Comparison of ENCODE assay signal across 9 mouse cellular contexts in the genomic region with DNA sequence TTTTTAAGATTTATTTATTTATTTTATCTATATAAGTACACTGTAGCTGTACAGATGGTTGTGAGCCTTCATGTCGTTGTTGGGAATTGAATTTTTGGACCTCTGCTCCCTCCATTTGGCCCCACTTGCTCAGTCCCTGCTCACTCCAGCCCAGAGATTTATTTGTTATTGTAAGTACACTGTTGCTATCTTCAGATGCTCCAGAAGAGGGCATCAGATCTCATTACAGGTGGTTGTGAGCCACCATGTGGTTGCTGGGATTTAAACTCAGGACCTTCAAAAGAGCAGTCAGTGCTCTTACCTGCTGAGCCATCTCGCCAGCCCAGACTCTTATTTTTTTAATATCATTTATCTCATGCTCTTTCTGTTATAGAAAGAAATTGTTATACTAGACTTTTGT. TPM values are rescaled to one million over a fixed set of nuclear protein-coding genes. Genes with fewer than 3 reads are reported as not detected.
DNase-seq lines count a peak whose midpoint lies in the region; ATAC-seq and TF ChIP-seq lines count a peak whose summit lies in the region.
"Not testable (repeated sequence)": the region's sequence is repeated elsewhere in the genome, so short reads cannot be mapped to it uniquely, and the experiment has no call there.
"Had no signal": no experiment of that assay in that cellular context is flagged by ENCODE, and none has a peak within 500 bp of the region (broad histone marks: within the 10 kb centered on the region; RNA-seq: fewer than 3 reads in every experiment).

No protein-coding gene starts in this region.

- TF ChIP-seq CTCF in heart, postnatal 0 days (IDR thresholded peaks at IDR 0.05; ENCODE audit: low read depth) = 0 out of 2 replicates have a peak, but pooled peaks have one; percentile 13
- peak; percentile 20; the same call in 1 of the 2 replicates for TF ChIP-seq CTCF in kidney, adult 2 months (conservative IDR thresholded peaks at IDR 0.05; ENCODE audit: insufficient read depth, insufficient read length, low read depth, low read length)
- TF ChIP-seq CTCF in liver, embryonic 14.5 days (IDR thresholded peaks at IDR 0.05; ENCODE audit: low read depth) = peak; percentile 56
- TF ChIP-seq CTCF in midbrain, postnatal 0 days (IDR thresholded peaks at IDR 0.05) = peak; percentile 52

- peak; percentile 55 for DNase-seq in 3T3-L1 (ENCODE audit: low read depth, low spot score)
- peak; percentile 33 for DNase-seq in CD4-positive, CD25-positive, alpha-beta regulatory T cell, adult 2 months (ENCODE audit: low read depth, low spot score)
- DNase-seq in ES-CJ7 (ENCODE audit: low read depth, low spot score) = peak; percentile 75
- DNase-seq in ZHBTc4 (ENCODE audit: low read depth, low spot score) = peak; percentile 69
- DNase-seq in heart, postnatal 0 days (ENCODE audit: low spot score); liver, embryonic 14.5 days (ENCODE audit: low read depth in 3 of 3, low spot score in 3 of 3); midbrain, postnatal 0 days (ENCODE audit: low spot score): not testable (repeated sequence)
- peak; percentile 41 for DNase-seq in kidney, adult 2 months

- not testable (repeated sequence) for H3K4me2 ChIP-seq in heart, postnatal 0 days (ENCODE audit: low read depth, low read length); liver, embryonic 14.5 days (ENCODE audit: low read depth); midbrain, postnatal 0 days (ENCODE audit: low read depth, low read length, poor library complexity, severe bottlenecking)

- H3K4me1 ChIP-seq in heart, postnatal 0 days (ENCODE audit: control insufficient read depth, insufficient read depth); kidney, adult 2 months (ENCODE audit: control insufficient read depth, insufficient read depth, low read length); liver, embryonic 14.5 days (replicated peaks; ENCODE audit: control insufficient read depth in 2 of 2, insufficient read depth in 2 of 2, low read length in 1 of 2); midbrain, postnatal 0 days (ENCODE audit: insufficient read depth, low read length): not testable (repeated sequence)

- not testable (repeated sequence) for H3K27ac ChIP-seq in heart, postnatal 0 days (ENCODE audit: low read depth); kidney, adult 2 months (ENCODE audit: insufficient read depth, low read depth, low read length); liver, embryonic 14.5 days; midbrain, postnatal 0 days (ENCODE audit: low read depth, low read length)

- not testable (repeated sequence) for H3K27me3 ChIP-seq in heart, postnatal 0 days (ENCODE audit: control insufficient read depth, insufficient read depth, low read length); kidney, adult 2 months (replicated peaks; ENCODE audit: control insufficient read depth, insufficient read depth, low read length); liver, embryonic 14.5 days (ENCODE audit: control insufficient read depth, insufficient read depth, low read length); midbrain, postnatal 0 days (ENCODE audit: insufficient read depth, low read length)

- not testable (repeated sequence) for TF ChIP-seq EP300 in heart, postnatal 0 days (IDR thresholded peaks at IDR 0.05; ENCODE audit: low read depth); liver, embryonic 14.5 days (IDR thresholded peaks at IDR 0.05; ENCODE audit: low read depth)

- H3K36me3 ChIP-seq in heart, postnatal 0 days (replicated peaks; ENCODE audit: control insufficient read depth, insufficient read depth, low read length) = peaks cover 29% of the 10 kb centered on the region
- H3K36me3 ChIP-seq in kidney, adult 2 months (ENCODE audit: control insufficient read depth, insufficient read depth, low read length) = not testable (repeated sequence)
- H3K36me3 ChIP-seq in liver, embryonic 14.5 days (replicated peaks; ENCODE audit: control insufficient read depth, insufficient read depth, low read depth) = peaks cover 25% of the 10 kb centered on the region
- peaks cover 33% of the 10 kb centered on the region for H3K36me3 ChIP-seq in midbrain, postnatal 0 days (ENCODE audit: insufficient read depth, low read length)

- not testable (repeated sequence) for ATAC-seq in heart, postnatal 0 days (ENCODE audit: insufficient read depth, low read depth); liver, embryonic 14.5 days (ENCODE audit: insufficient read depth); midbrain, postnatal 0 days (ENCODE audit: low FRiP score)

- not testable (repeated sequence) for H3K9ac ChIP-seq in heart, postnatal 0 days (replicated peaks; ENCODE audit: low read depth, low read length); liver, embryonic 14.5 days (replicated peaks); midbrain, postnatal 0 days (replicated peaks; ENCODE audit: low read length, poor library complexity, severe bottlenecking)

- not testable (repeated sequence) for H3K9me3 ChIP-seq in heart, postnatal 0 days (replicated peaks; ENCODE audit: control insufficient read depth, low read length); liver, embryonic 14.5 days (ENCODE audit: control insufficient read depth, low read length); midbrain, postnatal 0 days (ENCODE audit: low read length)

- WGBS in heart, postnatal 0 days = 74% methylated on average over 2 of the region's 2 CpGs
- WGBS in kidney, adult 2 months = 58% methylated on average over 2 of the region's 2 CpGs
- 58% methylated on average over 2 of the region's 2 CpGs for WGBS in liver, embryonic 14.5 days (ENCODE audit: insufficient replicate concordance)
- WGBS in midbrain, postnatal 0 days = 55% methylated on average over 2 of the region's 2 CpGs

- H3K4me3 ChIP-seq in heart, postnatal 0 days (ENCODE audit: low read depth, low read length); kidney, adult 2 months (ENCODE audit: insufficient read depth, low read depth, low read length); liver, embryonic 14.5 days (ENCODE audit: insufficient read depth in 1 of 2, low read depth in 2 of 2, low read length in 2 of 2); midbrain, postnatal 0 days (ENCODE audit: low read depth, low read length): not testable (repeated sequence)

- TF ChIP-seq POLR2A in kidney, adult 2 months (IDR thresholded peaks at IDR 0.05; ENCODE audit: low read depth, low read length) = not testable (repeated sequence)

RNA-seq across cellular contexts. Expression of a gene that starts 7.2 kb away (rescaled TPM):
- 2.6 and 9.7 TPM in 2 replicates for total RNA-seq in heart, postnatal 0 days (2014; rRNA removed; ENCODE audit: low replicate concordance)
- polyA plus RNA-seq in heart, postnatal 0 days (2015; fragmentation: Nextera tagmentation; extraction: Ambion mirVana) = 20.8 and 23.1 TPM in 2 replicates
- polyA plus RNA-seq in kidney, adult 2 months (2012; rRNA removed) = 14.4 and 19.3 TPM in 2 replicates
- 8.6 and 15.8 TPM in 2 replicates for polyA plus RNA-seq in liver, embryonic 14.5 days (2012; rRNA removed)
- polyA plus RNA-seq in liver, embryonic 14.5 days (2014; fragmentation: Nextera tagmentation; extraction: Ambion mirVana) = 14.7 and 16.1 TPM in 2 replicates
- 54.0 and 63.3 TPM in 2 replicates for total RNA-seq in midbrain, postnatal 0 days (2014; rRNA removed)
- polyA plus RNA-seq in midbrain, postnatal 0 days (2015; fragmentation: Nextera tagmentation; extraction: Ambion mirVana) = 86.8 and 90.9 TPM in 2 replicates

RNA-seq across cellular contexts. Expression of a gene that starts 7.3 kb away (rescaled TPM):
- 9.7 and 21.1 TPM in 2 replicates for total RNA-seq in heart, postnatal 0 days (2014; rRNA removed; ENCODE audit: low replicate concordance)
- 15.9 and 16.6 TPM in 2 replicates for polyA plus RNA-seq in heart, postnatal 0 days (2015; fragmentation: Nextera tagmentation; extraction: Ambion mirVana)
- 440 and 469 TPM in 2 replicates for polyA plus RNA-seq in kidney, adult 2 months (2012; rRNA removed)
- polyA plus RNA-seq in liver, embryonic 14.5 days (2012; rRNA removed) = 26.1 and 30.4 TPM in 2 replicates
- polyA plus RNA-seq in liver, embryonic 14.5 days (2014; fragmentation: Nextera tagmentation; extraction: Ambion mirVana) = 39.8 and 47.3 TPM in 2 replicates
- 34.0 and 39.1 TPM in 2 replicates for total RNA-seq in midbrain, postnatal 0 days (2014; rRNA removed)
- 52.8 and 54.0 TPM in 2 replicates for polyA plus RNA-seq in midbrain, postnatal 0 days (2015; fragmentation: Nextera tagmentation; extraction: Ambion mirVana)

RNA-seq across cellular contexts. Expression of a gene that starts 33.5 kb away (rescaled TPM):
- total RNA-seq in heart, postnatal 0 days (2014; rRNA removed; ENCODE audit: low replicate concordance) = 24.6 and 27.8 TPM in 2 replicates
- 30.2 and 31.4 TPM in 2 replicates for polyA plus RNA-seq in heart, postnatal 0 days (2015; fragmentation: Nextera tagmentation; extraction: Ambion mirVana)
- polyA plus RNA-seq in kidney, adult 2 months (2012; rRNA removed) = 26.0 and 26.5 TPM in 2 replicates
- polyA plus RNA-seq in liver, embryonic 14.5 days (2012; rRNA removed) = 15.5 and 18.7 TPM in 2 replicates
- polyA plus RNA-seq in liver, embryonic 14.5 days (2014; fragmentation: Nextera tagmentation; extraction: Ambion mirVana) = 37.7 and 37.9 TPM in 2 replicates
- total RNA-seq in midbrain, postnatal 0 days (2014; rRNA removed) = 22.0 and 26.7 TPM in 2 replicates
- 42.3 and 44.9 TPM in 2 replicates for polyA plus RNA-seq in midbrain, postnatal 0 days (2015; fragmentation: Nextera tagmentation; extraction: Ambion mirVana)

RNA-seq across cellular contexts. Expression of a gene that starts 36.8 kb away (rescaled TPM):
- 12.2 and 20.7 TPM in 2 replicates for total RNA-seq in heart, postnatal 0 days (2014; rRNA removed; ENCODE audit: low replicate concordance)
- polyA plus RNA-seq in heart, postnatal 0 days (2015; fragmentation: Nextera tagmentation; extraction: Ambion mirVana) = 23.7 and 27.9 TPM in 2 replicates
- polyA plus RNA-seq in kidney, adult 2 months (2012; rRNA removed) = 8.0 and 8.7 TPM in 2 replicates
- polyA plus RNA-seq in liver, embryonic 14.5 days (2012; rRNA removed) = 8.4 and 10.0 TPM in 2 replicates
- polyA plus RNA-seq in liver, embryonic 14.5 days (2014; fragmentation: Nextera tagmentation; extraction: Ambion mirVana) = 22.3 and 22.8 TPM in 2 replicates
- 37.1 and 46.5 TPM in 2 replicates for total RNA-seq in midbrain, postnatal 0 days (2014; rRNA removed)
- 50.0 TPM in 2 replicates for polyA plus RNA-seq in midbrain, postnatal 0 days (2015; fragmentation: Nextera tagmentation; extraction: Ambion mirVana)
- polyA plus RNA-seq: G1E had no signal
